Mouse (Mus musculus) heart, postnatal 0 days (tissue): ENCODE data around the gene Dnase2a. TPM values are rescaled to one million over a fixed set of nuclear protein-coding genes. Genes with fewer than 3 reads are reported as not detected.
"Not testable (repeated sequence)": the region's sequence is repeated elsewhere in the genome, so short reads cannot be mapped to it uniquely, and the experiment has no call there.

Experiments used
- ATAC-seq: fragments of 200-750 bp; cut with Nextera tagmentation; 2 replicates; pipeline ENCODE4 v1.8.0; 2017; ENCODE audit warnings: low read depth, moderate number of reproducible peaks, moderate library complexity; ENCODE audit not compliant: insufficient read depth
- DNase-seq: peaks from one replicate; pipeline ENCODE4 v3.0.0-alpha.2; 2016; ENCODE audit warnings: low spot score
- H3K27ac ChIP-seq: fragments of 300-500 bp; sonication (generic); 2 replicates; pipeline ENCODE4 v1.5.1; 2014; ENCODE audit warnings: low read depth, mild to moderate bottlenecking
- H3K27me3 ChIP-seq: fragments of 300-500 bp; sonication (generic); 2 replicates; pipeline ENCODE4 v1.6.1; 2014; ENCODE audit warnings: low read length, mixed read lengths; ENCODE audit not compliant: control insufficient read depth, insufficient read depth
- H3K36me3 ChIP-seq: fragments of 300-500 bp; sonication (generic); replicated peaks from 2 replicates; pipeline ENCODE4 v1.6.1; 2014; ENCODE audit warnings: low read length, mixed read lengths; ENCODE audit not compliant: control insufficient read depth, insufficient read depth
- H3K4me1 ChIP-seq: fragments of 300-500 bp; sonication (generic); 2 replicates; pipeline ENCODE4 v1.6.1; 2014; ENCODE audit warnings: antibody characterized with exemption; ENCODE audit not compliant: control insufficient read depth, insufficient read depth
- H3K4me2 ChIP-seq: fragments of 300-500 bp; sonication (generic); 2 replicates; pipeline ENCODE4 v1.6.1; 2014; ENCODE audit warnings: low read depth, mild to moderate bottlenecking, low read length, moderate library complexity
- H3K4me3 ChIP-seq: fragments of 300-500 bp; sonication (generic); 2 replicates; pipeline ENCODE4 v1.5.1; 2014; ENCODE audit warnings: low read depth, low read length
- H3K9ac ChIP-seq: fragments of 300-500 bp; sonication (generic); replicated peaks from 2 replicates; pipeline ENCODE4 v1.6.1; 2014; ENCODE audit warnings: low read depth, low read length, mixed read lengths
- H3K9me3 ChIP-seq: fragments of 300-500 bp; sonication (generic); replicated peaks from 2 replicates; pipeline ENCODE4 v1.6.1; 2016; ENCODE audit warnings: low read length; ENCODE audit not compliant: control insufficient read depth
- CTCF ChIP-seq: IDR thresholded peaks from 2 replicates; pipeline ENCODE4 v1.5.1; 2016; ENCODE audit warnings: antibody characterized with exemption, control low read depth, low read depth
- EP300 ChIP-seq: IDR thresholded peaks from 2 replicates; pipeline ENCODE4 v1.6.1; 2016; ENCODE audit warnings: antibody characterized with exemption, low read depth
- WGBS: fragments of 180-500 bp; shearing (Covaris S2); extraction: QIAGEN DNeasy Blood & Tissue Kit; methylation state at CpG from one replicate; pipeline ENCODE4 v1.1.7; 2014; 5-methylcytosine and 5-hydroxymethylcytosine counted together
- polyA plus RNA-seq: library from polyadenylated mRNA; unstranded; fragments of >200 nt; fragmentation: Nextera tagmentation; extraction: Ambion mirVana; gene quantifications from 2 replicates; pipeline ENCODE4 v1.2.1, GENCODE M21; 2015
- total RNA-seq: library from RNA; depleted of rRNA; stranded (reverse); fragments of >200 nt; gene quantifications from 2 replicates; pipeline ENCODE4 v1.2.3, GENCODE M21; 2014; ENCODE audit warnings: low replicate concordance

Gene Dnase2a
- total and polyA plus RNA-seq, 2 experiments from 2014 or later = 4.6 to 11.0 TPM

DNA sequence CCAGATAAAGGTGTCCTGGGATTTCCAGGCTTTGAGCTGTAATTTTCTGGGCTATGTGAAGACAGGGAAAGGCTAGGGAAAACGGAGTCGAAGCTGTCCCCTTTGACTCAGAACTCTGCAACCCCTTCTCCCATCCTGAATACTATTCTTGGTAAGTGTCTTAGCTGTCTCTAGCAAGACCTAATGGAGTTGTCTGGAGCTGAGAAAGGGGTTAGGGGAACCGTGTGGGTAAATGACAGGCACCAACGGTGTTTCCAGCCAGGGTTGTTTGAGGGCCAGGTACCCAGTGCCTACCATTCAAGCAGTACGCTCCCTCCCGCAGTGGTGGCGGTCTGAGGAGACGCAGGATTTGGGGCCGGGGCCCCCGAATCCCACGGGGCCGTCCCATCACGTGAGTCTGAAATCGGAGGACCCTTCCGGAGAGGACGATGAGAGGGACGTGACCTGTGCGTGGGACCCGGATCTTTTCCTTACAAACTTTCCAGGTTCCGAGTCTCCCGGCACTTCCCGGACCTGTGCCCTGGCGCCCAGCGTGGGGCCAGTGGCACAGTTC is 5.9 kb upstream of the Dnase2a start:
- TF ChIP-seq EP300 (no peak), CTCF (no peak)
- Histone ChIP-seq H3K27me3 (peaks cover 13% of the 10 kb centered on the region; the same call in 1 of the 2 replicates), H3K4me3 (peak overlapping the region; percentile 58), H3K27ac (no peak overlapping the region), H3K4me2 (peak overlapping the region; percentile 91), H3K36me3 (no peaks in the 10 kb centered on the region), H3K9ac (peak overlapping the region; percentile 57), H3K4me1 (no peaks in the 10 kb centered on the region), H3K9me3 (no peaks in the 10 kb centered on the region)
- no peak for ATAC-seq
- WGBS = 7% methylated on average over 24 of the region's 24 CpGs
- DNase-seq = no peak

GRCm38 (mm10) chr8:84902920-84903661 is 5.3 kb upstream of the Dnase2a start:
- ATAC-seq (peak; percentile 91), DNase-seq (peak; percentile 80)
- TF ChIP-seq CTCF (peak; percentile 70), EP300 (no peak)
- Histone ChIP-seq H3K4me3 (peak overlapping the region; percentile 58), H3K9me3 (no peaks in the 10 kb centered on the region), H3K9ac (peak overlapping the region; percentile 57), H3K27ac (no peak overlapping the region), H3K4me2 (peak overlapping the region; percentile 91), H3K4me1 (no peaks in the 10 kb centered on the region), H3K36me3 (no peaks in the 10 kb centered on the region), H3K27me3 (peaks cover 13% of the 10 kb centered on the region; the same call in 1 of the 2 replicates)
- WGBS = under 1% methylated on average over 68 of the region's 68 CpGs

GRCm38 (mm10) chr8:84904351-84904750 is 4.0 kb upstream of the Dnase2a start:
- Histone ChIP-seq H3K4me1 (no peaks in the 10 kb centered on the region), H3K9me3 (no peaks in the 10 kb centered on the region), H3K4me3 (no peak overlapping the region), H3K9ac (no peak overlapping the region), H3K4me2 (no peak overlapping the region), H3K27ac (no peak overlapping the region), H3K27me3 (peaks cover 18% of the 10 kb centered on the region), H3K36me3 (no peaks in the 10 kb centered on the region)
- no peak for TF ChIP-seq EP300
- 88% methylated on average over 7 of the region's 7 CpGs for WGBS
- no peak for DNase-seq
- ATAC-seq = no peak

DNA sequence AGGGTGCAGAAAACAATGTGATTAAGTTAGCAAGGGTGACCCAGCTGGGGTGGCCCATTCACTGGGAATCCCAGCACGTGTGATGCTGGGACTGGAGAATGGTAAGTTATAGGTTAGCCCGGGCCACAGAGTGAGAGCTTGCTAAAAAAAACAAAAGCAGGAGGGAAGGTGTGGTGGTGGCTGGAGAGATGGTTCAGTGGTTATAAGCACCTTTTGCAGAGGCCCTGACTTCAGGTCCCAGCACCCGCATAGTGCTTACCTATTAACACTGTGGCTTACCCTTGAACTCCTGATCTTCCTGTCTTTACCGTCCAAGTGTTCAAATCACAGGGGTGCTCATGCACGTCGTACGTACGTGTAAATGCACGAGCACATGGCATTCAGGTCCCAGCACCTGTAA is 1.3 kb upstream of the Dnase2a start:
- H3K9ac ChIP-seq = no peak overlapping the region
- H3K27ac ChIP-seq = no peak overlapping the region
- 93% methylated on average over 9 of the region's 9 CpGs for whole genome bisulfite sequencing
- peaks cover 41% of the 10 kb centered on the region for H3K27me3 ChIP-seq
- no peak overlapping the region for H3K4me2 ChIP-seq
- TF ChIP-seq EP300 = no peak
- no peak for TF ChIP-seq CTCF
- H3K36me3 ChIP-seq = no peaks in the 10 kb centered on the region
- H3K4me3 ChIP-seq = no peak overlapping the region
- no peak for ATAC-seq
- H3K9me3 ChIP-seq = no peaks in the 10 kb centered on the region
- H3K4me1 ChIP-seq = no peaks in the 10 kb centered on the region
- DNase-seq = no peak

DNA sequence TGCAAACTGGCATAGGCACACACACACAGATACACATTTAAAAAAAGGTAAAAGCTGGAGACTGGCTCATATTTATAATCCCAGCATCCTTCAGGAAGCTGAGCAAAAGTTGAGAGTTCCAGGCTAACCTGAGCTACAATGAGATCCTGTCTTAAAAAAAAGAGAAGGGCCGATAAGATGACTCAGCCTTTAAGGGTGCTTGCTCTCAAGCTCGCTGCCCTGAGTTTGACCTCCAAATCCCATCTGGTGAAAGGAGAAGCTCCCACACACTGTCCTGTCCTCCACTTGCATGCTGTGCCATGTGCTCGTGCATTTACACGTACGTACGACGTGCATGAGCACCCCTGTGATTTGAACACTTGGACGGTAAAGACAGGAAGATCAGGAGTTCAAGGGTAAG is 867 bp upstream of the Dnase2a start:
- no peak overlapping the region for H3K4me3 ChIP-seq
- ATAC-seq (no peak), DNase-seq (no peak)
- H3K27me3 ChIP-seq = peaks cover 43% of the 10 kb centered on the region
- no peak overlapping the region for H3K4me2 ChIP-seq
- TF ChIP-seq CTCF (no peak), EP300 (no peak)
- H3K27ac ChIP-seq = no peak overlapping the region
- H3K4me1 ChIP-seq = no peaks in the 10 kb centered on the region
- no peaks in the 10 kb centered on the region for H3K9me3 ChIP-seq
- H3K9ac ChIP-seq = no peak overlapping the region
- 73% methylated on average over 8 of the region's 8 CpGs for WGBS
- H3K36me3 ChIP-seq = no peaks in the 10 kb centered on the region

DNA sequence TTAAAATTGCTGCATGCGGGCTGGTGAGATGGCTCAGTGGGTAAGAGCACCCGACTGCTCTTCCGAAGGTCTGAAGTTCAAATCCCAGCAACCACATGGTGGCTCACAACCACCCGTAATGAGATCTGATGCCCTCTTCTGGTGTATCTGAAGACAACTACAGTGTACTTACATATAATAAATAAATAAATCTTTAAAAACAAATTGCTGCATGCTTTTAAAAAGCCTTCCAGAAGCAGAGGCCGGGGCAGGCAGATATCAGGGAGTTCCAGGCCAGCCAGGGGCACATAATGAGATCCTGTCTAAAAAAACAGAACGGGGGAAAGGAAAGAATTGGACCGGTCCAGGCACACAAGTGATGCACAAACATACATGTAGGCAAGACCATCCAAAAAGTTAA is 381 bp upstream of the Dnase2a start:
- Histone ChIP-seq H3K4me3 (peak overlapping the region; percentile 52), H3K27me3 (peaks cover 48% of the 10 kb centered on the region), H3K4me2 (peak overlapping the region; percentile 69)
- not testable (repeated sequence) for H3K27ac ChIP-seq, H3K4me1 ChIP-seq, H3K36me3 ChIP-seq, H3K9ac ChIP-seq, DNase-seq, H3K9me3 ChIP-seq
- WGBS = 25% methylated on average over 6 of the region's 7 CpGs
- ATAC-seq = peak; percentile 2; the same call in 1 of the 2 replicates
